Mouse (Mus musculus): Measurements from ENCODE around the gene Pdgfa. TPM values are rescaled to one million over a fixed set of nuclear protein-coding genes. Genes with fewer than 3 reads are reported as not detected.

The Pdgfa gene
- total RNA-seq, 2 experiments from 2014 or later = 52.1 to 57.9 TPM

DNA sequence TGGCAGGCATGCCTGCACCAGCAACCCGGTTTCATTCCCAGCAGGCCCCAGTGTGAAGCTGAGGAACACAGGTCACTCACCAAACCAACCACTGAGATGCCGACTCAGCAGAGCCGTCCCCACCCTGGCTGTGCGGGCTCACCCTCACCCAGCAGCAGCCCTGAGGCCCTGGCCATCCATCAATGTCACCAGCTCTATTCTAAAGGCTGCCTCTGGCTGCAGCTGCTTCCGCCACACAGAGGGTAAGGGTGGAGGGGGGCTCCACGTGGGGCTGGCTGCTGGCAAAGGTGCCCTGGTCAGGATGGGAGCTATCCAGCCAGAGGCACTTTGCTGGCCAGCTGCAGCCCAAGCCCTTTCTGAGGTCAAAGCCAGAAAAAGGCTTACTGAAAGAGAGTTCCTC is 62.6 kb downstream of the Pdgfa start:
- intact Hi-C loops (cut with DNase I) = no loop called here
- no peak for DNase-seq (ENCODE audit: low spot score in 2 of 2)

DNA sequence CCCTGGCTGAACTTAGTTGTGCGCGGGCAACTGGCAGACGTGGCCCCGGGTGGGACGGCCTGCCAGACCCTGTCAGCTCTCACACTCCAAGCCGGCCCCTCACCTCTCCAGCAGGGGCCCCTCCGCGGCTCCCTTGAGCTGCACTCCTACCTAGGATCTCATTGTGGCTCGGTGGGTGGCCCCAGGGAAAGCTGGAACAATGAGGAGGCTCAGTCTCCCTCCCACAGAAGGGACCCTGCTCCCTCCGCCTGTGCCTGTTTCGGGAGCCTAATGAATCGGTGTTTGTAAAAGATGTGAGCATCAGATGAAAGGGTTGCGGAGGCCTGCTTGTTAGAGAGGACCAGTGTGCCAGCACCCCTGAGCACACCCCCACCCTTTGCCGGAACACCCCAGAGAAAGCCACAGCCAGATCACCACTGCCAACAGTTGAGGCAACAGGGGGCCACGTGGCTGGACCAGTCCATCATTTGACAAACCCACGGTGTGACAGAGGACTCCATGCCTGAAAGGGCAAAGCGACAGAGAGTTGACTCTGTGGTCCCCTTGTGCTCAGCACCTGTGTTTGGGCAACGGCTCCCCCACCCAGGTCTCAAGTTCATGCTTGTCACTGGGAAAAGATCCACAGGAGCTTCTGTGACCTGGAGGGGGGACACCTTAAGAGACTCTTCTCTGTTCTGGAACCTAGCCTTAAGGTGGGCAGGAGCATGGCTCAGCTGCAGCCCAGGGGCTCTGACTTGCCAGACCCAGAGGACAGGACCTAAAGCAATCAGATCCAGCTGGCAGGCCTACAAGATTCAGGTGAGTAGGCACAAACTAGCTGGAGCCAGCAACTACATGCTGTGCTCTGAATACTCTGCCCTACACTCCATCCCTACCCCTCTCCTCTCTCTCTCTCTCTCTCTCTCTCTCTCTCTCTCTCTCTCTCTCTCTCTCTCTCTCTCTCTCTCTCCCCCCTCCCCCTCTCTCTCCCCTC is 64.4 kb downstream of the Pdgfa start:
- no peak for DNase-seq (ENCODE audit: low spot score in 2 of 2)
- intact Hi-C loops (cut with DNase I) = no loop called here

DNA sequence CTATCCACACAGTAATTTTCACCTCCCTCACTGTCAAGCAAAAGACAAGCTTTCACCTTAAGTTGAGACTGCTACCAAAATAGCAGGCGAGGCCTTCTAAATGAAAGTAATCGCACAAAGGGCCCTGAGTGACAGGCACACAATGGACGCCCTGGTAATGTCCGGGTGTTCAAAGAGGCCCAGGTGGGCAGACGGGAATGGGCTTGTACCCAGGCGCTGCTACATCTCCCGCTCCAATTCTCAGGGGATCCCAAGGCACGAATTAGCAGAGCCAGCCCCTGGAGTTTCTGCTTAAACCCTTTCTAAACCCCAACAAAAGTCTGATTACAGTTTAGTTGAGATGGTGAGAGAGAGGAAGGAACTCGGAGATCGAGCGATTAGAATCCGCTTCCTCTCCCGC is 65.3 kb downstream of the Pdgfa start:
- intact Hi-C loops (cut with DNase I) = no loop called here
- DNase-seq (ENCODE audit: low spot score in 2 of 2) = no peak

DNA sequence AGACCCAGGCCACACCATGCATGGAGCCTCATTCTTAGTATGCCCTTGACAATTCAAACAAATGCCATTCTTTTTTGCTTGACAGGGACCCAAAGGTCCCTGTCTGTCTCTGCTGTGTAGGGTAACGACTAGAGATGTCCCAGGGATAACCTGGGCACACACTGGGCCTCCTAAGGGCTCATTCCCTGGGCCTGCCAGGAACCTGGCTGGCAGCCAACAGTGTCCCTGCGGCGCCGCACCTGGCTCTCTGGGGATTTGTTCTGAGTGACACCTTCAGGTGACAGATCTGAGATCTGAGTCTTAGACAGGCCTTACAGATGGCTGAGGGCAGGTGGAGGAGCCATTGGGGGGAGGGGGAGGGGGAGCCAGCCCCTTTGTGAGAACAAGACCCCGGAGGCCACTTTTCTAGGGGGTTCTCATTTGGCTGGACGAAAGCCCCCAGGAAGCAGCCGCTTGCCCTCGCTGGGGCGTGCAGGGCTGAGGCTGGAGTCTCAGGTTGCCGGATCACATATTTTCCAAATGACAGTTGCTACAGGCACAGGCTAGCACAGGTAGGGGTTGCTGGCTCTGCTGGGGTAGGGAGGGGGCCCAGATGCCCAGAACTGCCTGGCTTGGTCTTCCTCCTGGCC is 67.2 kb downstream of the Pdgfa start:
- DNase-seq (ENCODE audit: low spot score in 2 of 2) = no peak
- intact Hi-C loops (cut with DNase I) = no loop called here

Other genes with a start within 250 kb of the Pdgfa start
- gene Fam20c, start 242.9 kb downstream of the Pdgfa start, total RNA-seq (2021) = 10 to 100 TPM; 37.9 to 42.1 TPM
- not detected for gene Gm5294, start 177.3 kb downstream of the Pdgfa start, total RNA-seq (2021)
- gene Prkar1b, start 152.6 kb upstream of the Pdgfa start, total RNA-seq (2021) = 100 to 1,000 TPM; 571 to 599 TPM
- 1 to 10 TPM; 6.9 to 7.8 TPM for gene Dnaaf5, start 152.9 kb upstream of the Pdgfa start, total RNA-seq (2021)
- 100 to 1,000 TPM in 1 of 2 experiments, 10 to 100 TPM in 1; 98.7 to 116 TPM for gene Sun1, start 203.3 kb upstream of the Pdgfa start, total RNA-seq (2021)

All from left cerebral cortex, postnatal 14 days (tissue).